Mouse (Mus musculus) cortical plate, adult 2 months (tissue): ENCODE measurements around the gene Clcnka.

Experiments used
- CTCF ChIP-seq: fragments of 200-500 bp; IDR thresholded peaks from 2 replicates; pipeline ENCODE4 v1.5.1; 2011; ENCODE audit warnings: mild to moderate bottlenecking, control low read depth, low read length; ENCODE audit not compliant: insufficient read depth; ENCODE audit errors: extremely low read depth
- POLR2A ChIP-seq: fragments of 200-500 bp; IDR thresholded peaks from 2 replicates; pipeline ENCODE4 v1.6.1; 2011; ENCODE audit warnings: mild to moderate bottlenecking, low read length, control low read depth; ENCODE audit not compliant: insufficient read depth; ENCODE audit errors: extremely low read depth

DNA sequence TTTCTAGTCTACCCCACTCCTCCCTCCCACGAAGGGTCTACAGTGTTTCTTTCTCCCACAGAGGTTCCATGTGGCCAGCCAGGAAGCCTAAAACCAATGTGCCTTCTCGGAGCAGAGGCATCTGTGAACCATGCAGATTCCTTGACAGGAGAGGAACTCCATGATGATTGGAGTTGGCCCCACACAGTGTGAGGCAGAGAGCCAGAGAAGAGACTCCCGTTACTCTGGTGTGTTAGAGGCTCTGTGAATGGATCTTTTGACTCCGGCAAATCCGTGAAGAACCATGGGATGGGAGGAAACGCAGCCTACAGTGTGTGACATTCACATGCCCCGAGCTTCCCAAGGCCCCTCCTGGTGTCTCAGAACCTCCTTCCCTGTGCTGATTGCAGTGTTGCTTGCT lies 55.0 kb downstream of the Clcnka start:
- TF ChIP-seq POLR2A (no peak), CTCF (no peak)
